17 mouse cellular contexts compared by ENCODE assay signal in genomic region chr8:111044003-111044734, GRCm38 (mm10). TPM values are rescaled to one million over a fixed set of nuclear protein-coding genes. Genes with fewer than 3 reads are reported as not detected.
DNase-seq lines count a peak whose midpoint lies in the region; ATAC-seq and TF ChIP-seq lines count a peak whose summit lies in the region.
"Had no signal": no experiment of that assay in that cellular context is flagged by ENCODE, and none has a peak within 500 bp of the region (broad histone marks: within the 10 kb centered on the region; RNA-seq: fewer than 3 reads in every experiment).

No protein-coding gene starts in this region.

- no peak overlapping the region for H3K4me3 ChIP-seq in left cerebral cortex, adult 2 months
- H3K4me3 ChIP-seq: erythroblast, embryonic 14.5 days; intestine, embryonic 15.5 days; midbrain, embryonic 15.5 days had no signal

- peak; percentile 32 for ATAC-seq in activated CD4-positive, CD25-positive, alpha-beta regulatory T cell, adult 4 months
- ATAC-seq: intestine, embryonic 15.5 days; midbrain, embryonic 15.5 days had no signal

- intact Hi-C loops in left cerebral cortex, adult 2 months (cut with DNase I): no loop called here

- peak; percentile 32 for TF ChIP-seq CTCF in left cerebral cortex, adult 2 months (IDR thresholded peaks at IDR 0.05)

- no peak overlapping the region for H3K27ac ChIP-seq in left cerebral cortex, adult 2 months
- H3K27ac ChIP-seq: intestine, embryonic 15.5 days; midbrain, embryonic 15.5 days had no signal

- peak; percentile 52 for DNase-seq in adrenal gland, adult 8-10 months
- no peak for DNase-seq in adrenal gland, postnatal 25 days
- no peak for DNase-seq in left cerebral cortex, adult 2 months (ENCODE audit: extremely low spot score in 1 of 2, low spot score in 2 of 2)
- DNase-seq in left cerebral cortex, adult 11 months (ENCODE audit: low spot score): no peak
- peak; percentile 28 for DNase-seq in 416B (ENCODE audit: low read depth)
- DNase-seq in cerebellum, postnatal 25 days: no peak
- DNase-seq in heart, adult 9 months (ENCODE audit: low spot score in 2 of 2): no peak
- DNase-seq: cerebellum, postnatal 36 days; thymus, postnatal 14 days had no signal

RNA-seq across cellular contexts. Expression of gene Aars, which starts 11.2 kb away (rescaled TPM):
- total RNA-seq in adrenal gland, adult 8-10 months (2022): 100 to 1,000 TPM in 3 of 4 experiments, 10 to 100 TPM in 1; 97.1 to 142 (median 126) TPM
- total RNA-seq in adrenal gland, postnatal 25 days (2021): 163 and 173 TPM in 2 replicates
- total RNA-seq in left cerebral cortex, adult 2 months (2021): 100 to 1,000 TPM in 1 of 2 experiments, 10 to 100 TPM in 1; 90.2 to 103 TPM
- polyA plus RNA-seq in activated CD4-positive, CD25-positive, alpha-beta regulatory T cell, adult 4 months (2017; shearing (Covaris generic)): 10 to 100 TPM; 14.0 to 20.3 TPM

RNA-seq across cellular contexts. Expression of gene Exosc6, which starts 12.0 kb away (rescaled TPM):
- not detected for total RNA-seq in adrenal gland, adult 8-10 months (2022)
- not detected in 2 replicates for total RNA-seq in adrenal gland, postnatal 25 days (2021)
- total RNA-seq in left cerebral cortex, adult 2 months (2021): not detected
- not detected for polyA plus RNA-seq in activated CD4-positive, CD25-positive, alpha-beta regulatory T cell, adult 4 months (2017; shearing (Covaris generic))
- total RNA-seq: gastrocnemius, adult 8-10 months; layer of hippocampus, postnatal 10 days had no signal
- polyA plus RNA-seq: liver, embryonic 16.5 days; midbrain, embryonic 15.5 days had no signal

RNA-seq across cellular contexts. Expression of gene Ddx19b, which starts 12.6 kb away (rescaled TPM):
- total RNA-seq in adrenal gland, adult 8-10 months (2022): 10 to 100 TPM; 10.1 to 14.3 (median 12.9) TPM
- 9.3 and 12.4 TPM in 2 replicates for total RNA-seq in adrenal gland, postnatal 25 days (2021)
- total RNA-seq in left cerebral cortex, adult 2 months (2021): 10 to 100 TPM; 21.3 to 22.5 TPM
- 1 to 10 TPM; 6.5 to 8.2 TPM for polyA plus RNA-seq in activated CD4-positive, CD25-positive, alpha-beta regulatory T cell, adult 4 months (2017; shearing (Covaris generic))

RNA-seq across cellular contexts. Expression of gene Ddx19a, which starts 46.6 kb away (rescaled TPM):
- 10 to 100 TPM; 38.7 to 52.2 (median 44.5) TPM for total RNA-seq in adrenal gland, adult 8-10 months (2022)
- total RNA-seq in adrenal gland, postnatal 25 days (2021): 39.5 and 50.9 TPM in 2 replicates
- 10 to 100 TPM; 26.8 to 26.9 TPM for total RNA-seq in left cerebral cortex, adult 2 months (2021)
- 10 to 100 TPM; 13.2 to 14.0 TPM for polyA plus RNA-seq in activated CD4-positive, CD25-positive, alpha-beta regulatory T cell, adult 4 months (2017; shearing (Covaris generic))

RNA-seq across cellular contexts. Expression of gene Clec18a, which starts 48.1 kb away (rescaled TPM):
- total RNA-seq in adrenal gland, adult 8-10 months (2022): not detected
- total RNA-seq in adrenal gland, postnatal 25 days (2021): not detected in 2 replicates
- total RNA-seq in left cerebral cortex, adult 2 months (2021): 1 to 10 TPM; 3.7 to 6.4 TPM
- not detected for polyA plus RNA-seq in activated CD4-positive, CD25-positive, alpha-beta regulatory T cell, adult 4 months (2017; shearing (Covaris generic))
- polyA plus RNA-seq: erythroblast, embryonic 14.5 days; liver, embryonic 16.5 days; spleen, adult 2 months had no signal

Comparison
In these comparisons a context has a peak if more than half of its experiments do, and no peak if none do; other contexts are left out.
1. DNase-seq: peak in adrenal gland, adult 8-10 months (single experiment) and 416B (single experiment); none in adrenal gland, postnatal 25 days (single experiment), left cerebral cortex, adult 2 months (0 of 2), left cerebral cortex, adult 11 months (single experiment), cerebellum, postnatal 25 days (0 of 2) and heart, adult 9 months (0 of 2).